Mouse (Mus musculus) heart, postnatal 0 days (tissue): ENCODE results near the gene Nav2. TPM values are rescaled to one million over a fixed set of nuclear protein-coding genes. Genes with fewer than 3 reads are reported as not detected.

Experiments
- ATAC-seq: fragments of 200-750 bp; cut with Nextera tagmentation; 2 replicates; pipeline ENCODE4 v1.8.0; 2017; ENCODE audit warnings: low read depth, moderate number of reproducible peaks, moderate library complexity; ENCODE audit not compliant: insufficient read depth
- DNase-seq: peaks from one replicate; pipeline ENCODE4 v3.0.0-alpha.2; 2016; ENCODE audit warnings: low spot score
- H3K27ac ChIP-seq: fragments of 300-500 bp; sonication (generic); 2 replicates; pipeline ENCODE4 v1.5.1; 2014; ENCODE audit warnings: low read depth, mild to moderate bottlenecking
- H3K27me3 ChIP-seq: fragments of 300-500 bp; sonication (generic); 2 replicates; pipeline ENCODE4 v1.6.1; 2014; ENCODE audit warnings: low read length, mixed read lengths; ENCODE audit not compliant: control insufficient read depth, insufficient read depth
- H3K36me3 ChIP-seq: fragments of 300-500 bp; sonication (generic); replicated peaks from 2 replicates; pipeline ENCODE4 v1.6.1; 2014; ENCODE audit warnings: low read length, mixed read lengths; ENCODE audit not compliant: control insufficient read depth, insufficient read depth
- H3K4me1 ChIP-seq: fragments of 300-500 bp; sonication (generic); 2 replicates; pipeline ENCODE4 v1.6.1; 2014; ENCODE audit warnings: antibody characterized with exemption; ENCODE audit not compliant: control insufficient read depth, insufficient read depth
- H3K4me2 ChIP-seq: fragments of 300-500 bp; sonication (generic); 2 replicates; pipeline ENCODE4 v1.6.1; 2014; ENCODE audit warnings: low read depth, mild to moderate bottlenecking, low read length, moderate library complexity
- H3K4me3 ChIP-seq: fragments of 300-500 bp; sonication (generic); 2 replicates; pipeline ENCODE4 v1.5.1; 2014; ENCODE audit warnings: low read depth, low read length
- H3K9ac ChIP-seq: fragments of 300-500 bp; sonication (generic); replicated peaks from 2 replicates; pipeline ENCODE4 v1.6.1; 2014; ENCODE audit warnings: low read depth, low read length, mixed read lengths
- H3K9me3 ChIP-seq: fragments of 300-500 bp; sonication (generic); replicated peaks from 2 replicates; pipeline ENCODE4 v1.6.1; 2016; ENCODE audit warnings: low read length; ENCODE audit not compliant: control insufficient read depth
- CTCF ChIP-seq: IDR thresholded peaks from 2 replicates; pipeline ENCODE4 v1.5.1; 2016; ENCODE audit warnings: antibody characterized with exemption, control low read depth, low read depth
- EP300 ChIP-seq: IDR thresholded peaks from 2 replicates; pipeline ENCODE4 v1.6.1; 2016; ENCODE audit warnings: antibody characterized with exemption, low read depth
- WGBS: fragments of 180-500 bp; shearing (Covaris S2); extraction: QIAGEN DNeasy Blood & Tissue Kit; methylation state at CpG from one replicate; pipeline ENCODE4 v1.1.7; 2014; 5-methylcytosine and 5-hydroxymethylcytosine counted together
- polyA plus RNA-seq: library from polyadenylated mRNA; unstranded; fragments of >200 nt; fragmentation: Nextera tagmentation; extraction: Ambion mirVana; gene quantifications from 2 replicates; pipeline ENCODE4 v1.2.1, GENCODE M21; 2015
- total RNA-seq: library from RNA; depleted of rRNA; stranded (reverse); fragments of >200 nt; gene quantifications from 2 replicates; pipeline ENCODE4 v1.2.3, GENCODE M21; 2014; ENCODE audit warnings: low replicate concordance

Gene Nav2
- total and polyA plus RNA-seq, 2 experiments from 2014 or later: 22.8 to 77.9 TPM

- Histone ChIP-seq H3K27me3 (no peaks in the 10 kb centered on the region), H3K36me3 (no peaks in the 10 kb centered on the region), H3K9ac (no peak overlapping the region), H3K9me3 (0 out of 2 replicates have a peak, but pooled peaks cover 3% of the 10 kb centered on the region), H3K4me1 (peaks cover 11% of the 10 kb centered on the region), H3K4me3 (no peak overlapping the region), H3K27ac (no peak overlapping the region), H3K4me2 (no peak overlapping the region)
- TF ChIP-seq CTCF (no peak), EP300 (no peak)
- WGBS: 92% methylated on average over 3 of the region's 3 CpGs
- DNase-seq (no peak), ATAC-seq (no peak)
These were observed 481.8 kb downstream of the Nav2 start for GRCm38 (mm10) chr7:49390312-49390711.

DNA sequence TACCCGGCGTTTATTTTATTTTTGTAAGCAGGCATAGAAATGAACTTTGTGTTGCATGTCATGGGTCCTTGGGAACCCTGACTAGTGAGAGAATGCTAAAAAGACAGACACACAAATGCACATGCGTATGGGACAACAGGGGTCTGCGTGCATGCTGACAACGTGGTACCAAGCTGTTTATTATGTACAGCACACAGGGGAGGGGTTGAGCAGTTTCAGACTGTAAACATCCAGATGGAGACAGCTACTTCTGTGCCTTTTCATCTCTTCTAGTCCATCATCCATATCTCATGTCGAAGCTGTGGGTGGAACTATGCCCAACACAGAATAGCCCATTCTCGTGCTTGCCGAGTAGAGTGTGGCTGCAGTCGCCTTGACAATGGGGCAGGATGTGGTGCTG lies 482.3 kb downstream of the Nav2 start:
- ATAC-seq (no peak), DNase-seq (no peak)
- Histone ChIP-seq H3K27ac (no peak overlapping the region), H3K27me3 (no peaks in the 10 kb centered on the region), H3K4me2 (no peak overlapping the region), H3K9me3 (0 out of 2 replicates have a peak, but pooled peaks cover 3% of the 10 kb centered on the region), H3K36me3 (no peaks in the 10 kb centered on the region), H3K4me1 (peaks cover 11% of the 10 kb centered on the region), H3K9ac (no peak overlapping the region), H3K4me3 (no peak overlapping the region)
- no peak for TF ChIP-seq EP300
- no peak for TF ChIP-seq CTCF
- 55% methylated on average over 9 of the region's 9 CpGs for WGBS

GRCm38 (mm10) chr7:49392180-49392579 lies 483.7 kb downstream of the Nav2 start:
- no peak overlapping the region for H3K9ac ChIP-seq
- H3K27ac ChIP-seq: no peak overlapping the region
- H3K27me3 ChIP-seq: no peaks in the 10 kb centered on the region
- 0 out of 2 replicates have a peak, but pooled peaks cover 3% of the 10 kb centered on the region for H3K9me3 ChIP-seq
- TF ChIP-seq EP300 (no peak), CTCF (no peak)
- no peak overlapping the region for H3K4me3 ChIP-seq
- H3K4me2 ChIP-seq: no peak overlapping the region
- no peaks in the 10 kb centered on the region for H3K36me3 ChIP-seq
- peaks cover 16% of the 10 kb centered on the region for H3K4me1 ChIP-seq
- DNase-seq (no peak), ATAC-seq (no peak)
- 77% methylated on average over 3 of the region's 3 CpGs for WGBS

- TF ChIP-seq CTCF: no peak
- no peak for TF ChIP-seq EP300
- no peak overlapping the region for H3K4me2 ChIP-seq
- H3K36me3 ChIP-seq: no peaks in the 10 kb centered on the region
- 0 out of 2 replicates have a peak, but pooled peaks cover 3% of the 10 kb centered on the region for H3K9me3 ChIP-seq
- no peak overlapping the region for H3K27ac ChIP-seq
- 55% methylated on average over 3 of the region's 3 CpGs for WGBS
- no peak overlapping the region for H3K4me3 ChIP-seq
- no peaks in the 10 kb centered on the region for H3K27me3 ChIP-seq
- H3K9ac ChIP-seq: no peak overlapping the region
- ATAC-seq (no peak), DNase-seq (no peak)
- peaks cover 21% of the 10 kb centered on the region for H3K4me1 ChIP-seq
These were observed 484.3 kb downstream of the Nav2 start for GRCm38 (mm10) chr7:49392834-49393233.

DNA sequence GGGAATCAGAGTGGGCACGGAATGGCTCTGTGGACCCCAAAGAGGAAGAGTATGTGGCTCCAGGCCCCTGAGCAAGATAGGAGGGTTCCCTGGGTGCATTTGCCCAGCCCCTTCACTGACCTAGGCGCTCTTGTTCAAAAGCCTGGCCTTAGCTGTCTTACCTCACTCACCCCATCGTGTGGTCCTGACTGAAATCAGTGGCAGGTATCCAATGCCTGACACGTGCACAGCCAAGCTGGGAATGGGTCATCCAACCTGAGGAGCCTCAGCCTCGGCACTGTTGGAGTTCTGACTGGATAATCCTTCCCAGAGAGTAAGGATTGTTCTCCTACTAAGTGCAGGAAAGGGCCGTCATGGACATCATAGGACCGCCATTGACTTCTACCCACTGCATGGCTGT lies 485.3 kb downstream of the Nav2 start:
- DNase-seq (no peak), ATAC-seq (no peak)
- peaks cover 21% of the 10 kb centered on the region for H3K4me1 ChIP-seq

DNA sequence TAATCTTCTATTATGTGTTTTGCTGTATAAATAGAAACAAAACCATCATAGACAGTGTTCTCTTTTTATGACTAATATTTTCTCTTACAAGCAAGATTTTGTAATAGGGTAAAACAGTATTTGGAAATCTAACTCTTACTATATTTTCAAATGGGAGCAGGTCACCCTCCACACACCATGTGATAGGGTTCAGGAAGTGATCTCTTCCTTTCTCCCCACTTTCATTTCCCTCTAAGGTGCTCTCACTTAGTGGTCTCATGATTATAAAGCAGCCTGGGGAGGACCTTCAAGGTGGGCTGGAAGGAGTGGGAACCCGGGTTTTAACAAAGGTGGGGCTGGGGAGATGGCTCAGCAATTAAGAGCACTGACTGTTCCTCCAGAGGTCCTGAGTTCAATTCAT lies 487.7 kb downstream of the Nav2 start:
- Histone ChIP-seq H3K27me3 (no peaks in the 10 kb centered on the region), H3K9ac (no peak overlapping the region), H3K4me1 (peaks cover 16% of the 10 kb centered on the region), H3K36me3 (no peaks in the 10 kb centered on the region), H3K27ac (no peak overlapping the region), H3K9me3 (0 out of 2 replicates have a peak, but pooled peaks cover 3% of the 10 kb centered on the region), H3K4me3 (no peak overlapping the region), H3K4me2 (no peak overlapping the region)
- WGBS: 91% methylated on average over 1 of the region's 1 CpGs
- DNase-seq (no peak), ATAC-seq (no peak)
- no peak for TF ChIP-seq EP300
- no peak for TF ChIP-seq CTCF

More for the DNA sequence above, 485.3 kb downstream of the Nav2 start:
- H3K36me3 ChIP-seq: no peaks in the 10 kb centered on the region
- no peak overlapping the region for H3K4me3 ChIP-seq
- no peaks in the 10 kb centered on the region for H3K27me3 ChIP-seq
- no peak overlapping the region for H3K9ac ChIP-seq
- 0 out of 2 replicates have a peak, but pooled peaks cover 3% of the 10 kb centered on the region for H3K9me3 ChIP-seq
- no peak overlapping the region for H3K27ac ChIP-seq
- TF ChIP-seq EP300: no peak
- no peak for TF ChIP-seq CTCF
- WGBS: 74% methylated on average over 7 of the region's 7 CpGs
- no peak overlapping the region for H3K4me2 ChIP-seq
